Mouse (Mus musculus) C2C12 (cell line): ENCODE measurements at regions not wholly inside any gene's neighbourhood (a gene's known extent, or its start where the extent isn't known, plus 50 kb on each side); places are given as distances from the start of the nearest gene placed in this dataset.

Source experiments
- CEBPB ChIP-seq: IDR thresholded peaks from one replicate; pipeline ENCODE4 v1.6.1; 2011; ENCODE audit warnings: low read depth, mild to moderate bottlenecking, control low read depth, moderate library complexity
- CTCF ChIP-seq: IDR thresholded peaks from one replicate; pipeline ENCODE4 v1.5.1; 2011; ENCODE audit not compliant: control insufficient read depth, insufficient read depth, insufficient read length
- MAX ChIP-seq: IDR thresholded peaks from one replicate; pipeline ENCODE4 v1.6.1; 2011; ENCODE audit warnings: mild to moderate bottlenecking, control low read depth
- USF1 ChIP-seq: IDR thresholded peaks from one replicate; pipeline ENCODE4 v1.6.1; 2011; ENCODE audit warnings: low read depth, mild to moderate bottlenecking, control low read depth, moderate library complexity

GRCm38 (mm10) chr1:185774202-185774601, 319.6 kb downstream of the Slc30a10 start:
- no peak for TF ChIP-seq CTCF
- TF ChIP-seq USF1: no peak
- TF ChIP-seq MAX: no peak
- TF ChIP-seq CEBPB: no peak
